Mouse (Mus musculus) neural tube, embryonic 12.5 days (tissue): ENCODE results near the gene Cd28. TPM values are rescaled to one million over a fixed set of nuclear protein-coding genes. Genes with fewer than 3 reads are reported as not detected.

Experiments used
- ATAC-seq: fragments of 200-750 bp; cut with Nextera tagmentation; 2 replicates; pipeline ENCODE4 v1.8.0; 2017; ENCODE audit warnings: low read depth, mild to moderate bottlenecking, moderate TSS enrichment, moderate library complexity; ENCODE audit not compliant: low FRiP score
- H3K27ac ChIP-seq: fragments of 300-500 bp; sonication (generic); 2 replicates; pipeline ENCODE4 v1.5.1; 2016
- H3K27me3 ChIP-seq: fragments of 300-500 bp; sonication (generic); replicated peaks from 2 replicates; pipeline ENCODE4 v1.6.1; 2016; ENCODE audit warnings: mild to moderate bottlenecking
- H3K36me3 ChIP-seq: fragments of 300-500 bp; sonication (generic); 2 replicates; pipeline ENCODE4 v1.6.1; 2016; ENCODE audit warnings: mild to moderate bottlenecking
- H3K4me1 ChIP-seq: fragments of 300-500 bp; sonication (generic); 2 replicates; pipeline ENCODE4 v1.6.1; 2016
- H3K4me2 ChIP-seq: fragments of 300-500 bp; sonication (generic); replicated peaks from 2 replicates; pipeline ENCODE4 v1.6.1; 2016; ENCODE audit warnings: mild to moderate bottlenecking
- H3K4me3 ChIP-seq: fragments of 300-500 bp; sonication (generic); 2 replicates; pipeline ENCODE4 v1.5.1; 2016
- H3K9ac ChIP-seq: fragments of 300-500 bp; sonication (generic); 2 replicates; pipeline ENCODE4 v1.6.1; 2016; ENCODE audit warnings: mild to moderate bottlenecking
- H3K9me3 ChIP-seq: fragments of 300-500 bp; sonication (generic); 2 replicates; pipeline ENCODE4 v1.6.1; 2016; ENCODE audit warnings: mild to moderate bottlenecking
- WGBS: fragments of 180-500 bp; shearing (Covaris S2); methylation state at CpG from one replicate; pipeline ENCODE4 v1.1.7; 2016; 5-methylcytosine and 5-hydroxymethylcytosine counted together
- polyA plus RNA-seq: library from polyadenylated mRNA; unstranded; fragments of >200 nt; fragmentation: Nextera tagmentation; extraction: Ambion mirVana; gene quantifications from 2 replicates; pipeline ENCODE4 v1.2.1, GENCODE M21; 2016

Gene Cd28
- polyA plus RNA-seq, 1 experiment from 2014 or later: 0.14 TPM

GRCm38 (mm10) chr1:60731940-60732339, 15.3 kb downstream of the Cd28 start:
- no peak overlapping the region for H3K4me3 ChIP-seq
- no peaks in the 10 kb centered on the region for H3K9me3 ChIP-seq
- H3K4me2 ChIP-seq: no peak overlapping the region
- H3K9ac ChIP-seq: no peak overlapping the region
- no peak overlapping the region for H3K27ac ChIP-seq
- H3K27me3 ChIP-seq: no peaks in the 10 kb centered on the region
- ATAC-seq: no peak
- no peaks in the 10 kb centered on the region; the same call in 1 of the 2 replicates for H3K4me1 ChIP-seq
- WGBS: 90% methylated on average over 2 of the region's 2 CpGs
- H3K36me3 ChIP-seq: no peaks in the 10 kb centered on the region

DNA sequence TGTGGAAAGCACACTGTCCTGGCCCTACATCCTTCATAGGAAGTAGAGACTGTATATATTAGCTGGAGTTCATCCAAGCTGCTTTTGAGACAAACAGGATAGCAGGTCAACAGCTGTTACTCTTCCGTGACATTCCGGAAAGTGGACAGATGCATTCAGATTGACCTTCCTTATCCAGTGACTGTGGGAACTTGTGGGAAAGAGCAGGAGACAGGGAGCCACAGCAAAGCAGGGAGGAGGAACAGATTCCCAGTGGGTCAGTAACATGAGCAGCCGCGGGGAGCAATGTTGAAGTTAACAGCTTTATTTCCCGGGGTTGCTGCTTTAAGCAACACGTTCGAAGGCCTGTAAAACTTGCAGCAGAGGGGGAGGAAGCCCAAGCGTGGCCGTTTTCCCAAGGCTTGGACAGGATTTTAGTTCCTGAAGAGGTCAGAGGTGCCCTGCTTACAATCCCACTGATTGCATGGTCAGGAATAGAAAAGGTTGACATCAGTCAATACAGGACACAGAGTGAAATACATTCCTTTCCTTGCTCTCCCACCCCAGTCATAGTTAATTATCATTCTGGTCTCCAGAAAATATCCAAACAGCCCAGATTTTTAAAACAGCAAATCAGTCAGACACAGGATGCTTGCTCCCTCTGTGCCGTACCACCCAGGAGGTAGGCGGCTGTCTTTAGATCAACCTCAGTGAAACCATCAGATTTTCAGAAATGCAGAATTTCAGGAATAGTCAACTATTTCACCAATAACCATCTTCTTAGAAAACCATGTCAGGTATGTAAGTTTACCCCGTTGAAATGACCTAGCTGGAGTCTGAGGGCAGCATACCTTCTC, 18.7 kb downstream of the Cd28 start:
- Histone ChIP-seq H3K4me2 (no peak overlapping the region), H3K27ac (no peak overlapping the region)
- WGBS: 55% methylated on average over 12 of the region's 12 CpGs

GRCm38 (mm10) chr1:60735908-60736280, 19.3 kb downstream of the Cd28 start:
- Histone ChIP-seq H3K9ac (no peak overlapping the region), H3K9me3 (no peaks in the 10 kb centered on the region), H3K4me3 (no peak overlapping the region), H3K27ac (no peak overlapping the region), H3K4me2 (no peak overlapping the region), H3K4me1 (no peaks in the 10 kb centered on the region; the same call in 1 of the 2 replicates), H3K36me3 (no peaks in the 10 kb centered on the region), H3K27me3 (no peaks in the 10 kb centered on the region)
- WGBS: 81% methylated on average over 7 of the region's 7 CpGs
- ATAC-seq: no peak

More for the DNA sequence above, 18.7 kb downstream of the Cd28 start:
- Histone ChIP-seq H3K27me3 (no peaks in the 10 kb centered on the region), H3K36me3 (no peaks in the 10 kb centered on the region), H3K4me3 (no peak overlapping the region), H3K9ac (no peak overlapping the region), H3K4me1 (no peaks in the 10 kb centered on the region; the same call in 1 of the 2 replicates), H3K9me3 (no peaks in the 10 kb centered on the region)
- no peak for ATAC-seq

DNA sequence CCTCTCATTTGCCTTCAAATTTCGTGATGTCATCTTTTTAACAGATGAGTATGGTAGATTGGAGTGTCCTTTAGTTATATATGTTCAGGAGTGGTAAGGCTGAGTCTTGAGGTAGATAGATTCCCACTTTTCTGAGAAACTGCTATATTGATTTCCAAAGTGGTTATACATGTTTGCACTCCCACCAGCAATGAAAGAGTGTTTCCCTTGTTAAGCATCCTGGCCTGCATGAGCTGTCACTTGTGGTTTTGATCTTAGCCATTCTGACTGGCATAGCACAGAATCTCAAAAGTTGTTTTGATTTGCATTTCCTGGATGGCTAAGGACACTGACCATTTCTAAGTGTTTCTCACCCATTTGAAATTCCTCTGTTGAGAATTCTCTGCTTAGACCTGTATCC, 27.7 kb downstream of the Cd28 start:
- Histone ChIP-seq H3K27me3 (no peaks in the 10 kb centered on the region), H3K9me3 (no peaks in the 10 kb centered on the region), H3K4me3 (no peak overlapping the region), H3K4me1 (no peaks in the 10 kb centered on the region), H3K27ac (no peak overlapping the region), H3K9ac (no peak overlapping the region), H3K4me2 (no peak overlapping the region), H3K36me3 (no peaks in the 10 kb centered on the region)
- 69% methylated on average over 1 of the region's 1 CpGs for WGBS
- ATAC-seq: no peak

DNA sequence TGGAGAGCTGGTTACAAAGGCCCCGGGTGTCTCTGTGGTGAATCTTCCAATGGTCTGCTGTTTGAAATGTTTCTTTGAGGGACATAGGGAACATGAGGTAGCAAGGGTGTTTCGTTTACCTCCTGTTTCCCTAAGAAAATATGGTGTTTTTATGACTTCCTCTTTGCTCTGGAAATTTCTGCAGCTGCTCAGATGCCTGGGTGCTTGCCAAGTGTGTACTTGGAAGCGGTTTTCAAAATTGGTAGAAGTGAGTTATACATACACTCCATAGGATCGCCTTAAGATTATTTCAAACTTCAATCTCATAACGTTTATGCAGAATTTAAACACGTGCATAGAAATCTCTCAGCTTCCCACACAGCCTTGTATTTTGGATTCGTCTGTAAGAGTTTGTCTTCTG, 29.1 kb downstream of the Cd28 start:
- ATAC-seq: no peak
- no peaks in the 10 kb centered on the region for H3K36me3 ChIP-seq
- no peak overlapping the region for H3K4me2 ChIP-seq
- H3K27me3 ChIP-seq: no peaks in the 10 kb centered on the region
- no peak overlapping the region for H3K9ac ChIP-seq
- 82% methylated on average over 7 of the region's 7 CpGs for WGBS
- H3K27ac ChIP-seq: no peak overlapping the region
- no peaks in the 10 kb centered on the region for H3K9me3 ChIP-seq
- H3K4me1 ChIP-seq: no peaks in the 10 kb centered on the region
- no peak overlapping the region for H3K4me3 ChIP-seq

DNA sequence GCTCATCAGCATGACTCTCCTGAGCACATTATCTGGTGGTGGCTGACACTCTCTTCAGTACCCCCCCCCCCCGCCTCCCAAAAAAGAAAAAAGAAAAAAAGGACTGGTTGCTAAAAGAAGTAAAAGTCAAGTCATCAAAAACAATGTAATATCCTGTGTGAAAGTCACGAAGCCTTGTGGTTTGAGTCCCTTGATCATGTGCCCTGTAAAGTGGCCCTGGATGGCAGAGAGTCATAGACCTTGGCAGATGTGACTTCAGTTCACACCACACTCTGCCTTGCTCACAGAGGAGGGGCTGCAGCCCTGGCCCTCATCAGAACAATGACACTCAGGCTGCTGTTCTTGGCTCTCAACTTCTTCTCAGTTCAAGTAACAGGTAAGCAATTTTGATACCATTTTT, 29.6 kb downstream of the Cd28 start:
- no peaks in the 10 kb centered on the region for H3K9me3 ChIP-seq
- H3K36me3 ChIP-seq: no peaks in the 10 kb centered on the region
- H3K27ac ChIP-seq: no peak overlapping the region
- no peak overlapping the region for H3K9ac ChIP-seq
- no peak overlapping the region for H3K4me3 ChIP-seq
- no peaks in the 10 kb centered on the region for H3K27me3 ChIP-seq
- 74% methylated on average over 2 of the region's 2 CpGs for WGBS
- ATAC-seq: no peak
- no peak overlapping the region for H3K4me2 ChIP-seq
- no peaks in the 10 kb centered on the region for H3K4me1 ChIP-seq

GRCm38 (mm10) chr1:60746856-60747255, 30.3 kb downstream of the Cd28 start:
- 90% methylated on average over 5 of the region's 5 CpGs for WGBS
- no peaks in the 10 kb centered on the region for H3K4me1 ChIP-seq
- no peak overlapping the region for H3K4me3 ChIP-seq
- H3K9ac ChIP-seq: no peak overlapping the region
- ATAC-seq: no peak
- H3K27ac ChIP-seq: no peak overlapping the region
- no peaks in the 10 kb centered on the region for H3K27me3 ChIP-seq
- H3K4me2 ChIP-seq: no peak overlapping the region
- no peaks in the 10 kb centered on the region for H3K9me3 ChIP-seq
- no peaks in the 10 kb centered on the region for H3K36me3 ChIP-seq

- no peak for ATAC-seq
- 90% methylated on average over 1 of the region's 1 CpGs for WGBS
- H3K9ac ChIP-seq: no peak overlapping the region
- H3K27ac ChIP-seq: no peak overlapping the region
- no peaks in the 10 kb centered on the region for H3K9me3 ChIP-seq
- H3K4me3 ChIP-seq: no peak overlapping the region
- no peaks in the 10 kb centered on the region for H3K27me3 ChIP-seq
- H3K36me3 ChIP-seq: no peaks in the 10 kb centered on the region
- H3K4me2 ChIP-seq: no peak overlapping the region
- no peaks in the 10 kb centered on the region for H3K4me1 ChIP-seq
These were observed 31.7 kb downstream of the Cd28 start for GRCm38 (mm10) chr1:60748286-60748685.

- WGBS: 93% methylated on average over 4 of the region's 4 CpGs
- Histone ChIP-seq H3K4me2 (no peak overlapping the region), H3K4me3 (no peak overlapping the region), H3K27ac (no peak overlapping the region), H3K36me3 (no peaks in the 10 kb centered on the region), H3K27me3 (no peaks in the 10 kb centered on the region), H3K9me3 (no peaks in the 10 kb centered on the region), H3K4me1 (no peaks in the 10 kb centered on the region), H3K9ac (no peak overlapping the region)
- no peak for ATAC-seq
These were observed 32.3 kb downstream of the Cd28 start for GRCm38 (mm10) chr1:60748936-60749335.

- H3K27ac ChIP-seq: no peak overlapping the region
- no peak for ATAC-seq
- no peak overlapping the region for H3K4me3 ChIP-seq
- no peak overlapping the region for H3K9ac ChIP-seq
- 89% methylated on average over 5 of the region's 5 CpGs for WGBS
- H3K4me2 ChIP-seq: no peak overlapping the region
- no peaks in the 10 kb centered on the region for H3K4me1 ChIP-seq
- H3K27me3 ChIP-seq: no peaks in the 10 kb centered on the region
- H3K9me3 ChIP-seq: no peaks in the 10 kb centered on the region
- no peaks in the 10 kb centered on the region for H3K36me3 ChIP-seq
These were observed 32.8 kb downstream of the Cd28 start for GRCm38 (mm10) chr1:60749346-60749840.

GRCm38 (mm10) chr1:60750201-60750765, 33.7 kb downstream of the Cd28 start:
- Histone ChIP-seq H3K9me3 (no peaks in the 10 kb centered on the region), H3K36me3 (no peaks in the 10 kb centered on the region), H3K27me3 (no peaks in the 10 kb centered on the region), H3K27ac (no peak overlapping the region), H3K4me2 (no peak overlapping the region), H3K9ac (no peak overlapping the region), H3K4me3 (no peak overlapping the region), H3K4me1 (no peaks in the 10 kb centered on the region)
- no peak for ATAC-seq
- 91% methylated on average over 6 of the region's 6 CpGs for WGBS

DNA sequence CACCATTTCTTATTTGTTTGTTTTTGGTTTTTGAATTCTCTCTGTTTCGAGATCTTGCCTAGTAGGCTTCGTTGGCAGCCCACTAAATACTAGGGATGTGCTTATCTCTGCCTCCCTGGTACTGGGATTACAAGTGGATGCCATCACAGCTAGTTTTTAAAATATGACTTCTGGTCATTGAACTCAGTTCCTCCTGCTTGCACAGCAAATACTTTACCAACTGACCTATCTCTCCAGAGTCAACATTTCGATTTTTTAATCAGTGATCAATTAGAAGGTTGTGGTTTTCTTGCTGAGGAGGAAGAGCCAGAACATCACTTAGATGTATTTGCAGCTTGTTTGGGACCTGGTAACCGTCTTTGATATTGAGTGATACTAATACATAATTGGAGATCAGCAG, 34.4 kb downstream of the Cd28 start:
- Histone ChIP-seq H3K4me3 (no peak overlapping the region), H3K4me2 (no peak overlapping the region), H3K4me1 (no peaks in the 10 kb centered on the region), H3K9ac (no peak overlapping the region), H3K36me3 (no peaks in the 10 kb centered on the region), H3K9me3 (no peaks in the 10 kb centered on the region), H3K27me3 (no peaks in the 10 kb centered on the region), H3K27ac (no peak overlapping the region)
- WGBS: 87% methylated on average over 4 of the region's 4 CpGs
- ATAC-seq: no peak

GRCm38 (mm10) chr1:60752986-60753385, 36.4 kb downstream of the Cd28 start:
- no peak for ATAC-seq

More at GRCm38 (mm10) chr1:60752986-60753385, 36.4 kb downstream of the Cd28 start:
- Histone ChIP-seq H3K27me3 (no peaks in the 10 kb centered on the region), H3K9ac (no peak overlapping the region), H3K36me3 (no peaks in the 10 kb centered on the region), H3K4me2 (no peak overlapping the region), H3K27ac (no peak overlapping the region), H3K9me3 (no peaks in the 10 kb centered on the region), H3K4me1 (no peaks in the 10 kb centered on the region), H3K4me3 (no peak overlapping the region)
- 90% methylated on average over 1 of the region's 1 CpGs for WGBS
